Mouse (Mus musculus) brown adipose tissue, adult 24 weeks (tissue): ENCODE results near the gene Ctbp2. TPM values are rescaled to one million over a fixed set of nuclear protein-coding genes. Genes with fewer than 3 reads are reported as not detected.

Experiments used
- H3K27ac ChIP-seq: fragments of 200-500 bp; replicated peaks from 2 replicates; pipeline ENCODE4 v1.5.1; 2012; ENCODE audit warnings: low read depth, mild to moderate bottlenecking, low read length
- H3K4me1 ChIP-seq: fragments of 200-500 bp; 2 replicates; pipeline ENCODE4 v1.6.1; 2012; ENCODE audit warnings: low read length, mixed read lengths; ENCODE audit not compliant: control insufficient read depth, insufficient read depth, insufficient read length
- H3K4me3 ChIP-seq: fragments of 200-500 bp; 2 replicates; pipeline ENCODE4 v1.5.1; 2012; ENCODE audit warnings: low read depth, mild to moderate bottlenecking, low read length, moderate library complexity; ENCODE audit not compliant: insufficient read depth
- polyA plus RNA-seq: library from polyadenylated mRNA; stranded (reverse); fragments of >200 nt; gene quantifications from 2 replicates; pipeline ENCODE4 v1.2.4, GENCODE M21; 2012; ENCODE audit not compliant: missing spikeins, insufficient read depth, insufficient read length

Ctbp2 gene
- polyA plus RNA-seq, 1 experiment, result 21.0 TPM

DNA sequence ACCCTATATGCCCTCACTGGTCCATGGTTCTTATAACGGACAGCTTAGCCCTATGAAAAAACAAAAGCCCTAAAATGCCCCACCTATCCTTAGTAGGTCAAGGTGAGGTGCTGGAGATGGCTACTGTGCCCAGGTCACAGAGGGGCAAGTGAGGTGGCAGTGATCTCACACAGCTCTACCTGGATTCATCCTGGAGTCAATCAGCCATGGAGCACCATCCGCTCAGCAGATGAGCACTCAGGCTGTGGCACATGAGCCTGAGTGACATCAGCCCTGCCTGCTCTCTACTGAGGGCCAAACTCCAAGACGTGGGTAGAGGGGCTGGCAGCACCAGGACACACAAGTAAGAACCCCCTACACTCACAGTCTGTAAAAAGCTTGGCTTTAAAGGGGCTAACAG is 122.8 kb downstream of the Ctbp2 start:
- Histone ChIP-seq H3K4me3 (no peak overlapping the region), H3K4me1 (peaks cover 5% of the 10 kb centered on the region; the same call in 1 of the 2 replicates), H3K27ac (no peak overlapping the region)

DNA sequence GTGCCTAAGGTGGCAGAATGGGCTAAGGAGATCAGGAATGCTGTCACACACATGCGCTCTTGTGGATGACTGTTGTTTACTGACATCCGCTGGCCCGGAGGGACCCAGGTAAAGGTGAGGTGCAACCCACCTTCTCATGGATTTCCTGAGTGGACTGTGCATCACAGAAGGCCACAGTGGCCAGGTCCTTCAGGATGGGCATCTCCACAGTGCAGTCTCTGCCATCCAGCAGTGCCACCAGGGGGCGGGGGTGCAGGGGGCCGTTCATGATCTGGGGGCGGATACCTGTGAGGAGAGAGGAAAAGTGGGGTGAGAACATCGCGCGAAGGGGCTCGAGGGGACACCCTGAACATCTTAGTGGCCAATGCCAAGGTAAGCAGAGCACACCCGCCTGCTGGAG is 125.1 kb downstream of the Ctbp2 start:
- Histone ChIP-seq H3K27ac (no peak overlapping the region), H3K4me1 (peaks cover 5% of the 10 kb centered on the region; the same call in 1 of the 2 replicates), H3K4me3 (no peak overlapping the region)

DNA sequence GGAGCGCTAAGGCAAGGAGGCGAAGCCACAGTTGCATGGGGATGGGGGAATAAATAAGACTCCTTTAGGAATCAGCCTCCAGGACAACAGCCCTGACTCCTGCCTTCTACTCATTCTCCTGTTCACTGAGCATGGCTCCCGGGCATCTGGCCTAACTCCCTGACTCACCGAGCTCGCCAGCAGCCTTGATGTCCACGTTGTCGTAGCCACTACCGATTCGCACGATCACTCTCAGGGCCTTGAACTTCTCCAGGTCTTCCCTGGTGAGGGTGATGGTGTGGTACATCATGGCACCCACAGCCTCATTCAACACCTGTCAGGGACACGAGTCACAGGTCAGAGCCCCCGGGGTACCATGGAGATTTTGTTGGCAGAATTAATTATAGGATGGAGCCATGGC is 125.5 kb downstream of the Ctbp2 start:
- H3K4me1 ChIP-seq, result peaks cover 5% of the 10 kb centered on the region; the same call in 1 of the 2 replicates
- no peak overlapping the region for H3K27ac ChIP-seq
- H3K4me3 ChIP-seq, result no peak overlapping the region

DNA sequence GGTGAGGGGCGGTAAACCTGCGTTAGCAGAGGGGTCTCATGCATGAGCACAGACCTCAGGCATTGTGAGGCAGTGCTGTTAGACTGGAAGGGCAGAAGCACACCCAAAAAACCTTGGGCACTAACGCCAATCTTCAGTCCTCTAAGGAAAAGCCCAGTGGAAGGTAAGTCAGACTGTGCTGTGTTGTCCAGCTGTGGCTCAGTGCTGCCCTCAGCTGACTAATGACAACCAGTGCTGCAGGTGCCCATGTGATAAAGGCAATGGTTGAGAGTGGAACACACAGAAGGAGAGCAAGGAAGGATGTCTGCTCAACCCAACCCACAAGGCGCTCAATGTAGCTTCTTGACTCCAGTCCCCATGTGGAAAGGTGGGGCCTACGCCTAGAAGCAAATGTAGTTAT is 127.8 kb downstream of the Ctbp2 start:
- H3K4me3 ChIP-seq, result no peak overlapping the region
- H3K4me1 ChIP-seq, result no peaks in the 10 kb centered on the region
- H3K27ac ChIP-seq, result no peak overlapping the region

DNA sequence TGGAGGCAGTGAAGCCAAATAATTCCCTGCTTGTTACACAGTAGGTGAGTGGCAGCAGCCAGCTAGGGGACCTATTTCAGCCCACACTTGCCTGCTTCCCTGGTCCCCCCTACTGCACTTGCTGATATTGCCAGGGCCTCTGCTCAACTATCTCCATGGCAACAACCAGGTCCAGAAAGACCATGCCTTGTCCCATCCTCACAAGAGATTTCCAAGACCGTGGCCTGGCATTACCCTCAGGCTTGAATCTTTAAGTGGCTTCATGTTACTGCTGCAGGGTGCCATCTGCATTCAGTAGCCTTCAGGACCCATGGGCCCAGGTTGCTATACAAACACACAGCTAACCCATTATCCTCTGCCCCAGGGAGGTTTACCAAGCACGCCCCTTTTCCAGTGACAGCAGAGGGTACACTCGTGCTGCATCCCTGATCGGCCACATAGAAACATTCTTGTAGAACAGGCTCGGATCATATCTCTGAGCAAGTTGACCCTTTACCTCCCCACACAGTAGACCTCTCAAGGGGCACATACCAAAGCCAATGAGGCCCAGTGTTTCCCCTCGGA is 129.4 kb downstream of the Ctbp2 start:
- H3K4me1 ChIP-seq, result no peaks in the 10 kb centered on the region
- H3K27ac ChIP-seq, result no peak overlapping the region
- no peak overlapping the region for H3K4me3 ChIP-seq

DNA sequence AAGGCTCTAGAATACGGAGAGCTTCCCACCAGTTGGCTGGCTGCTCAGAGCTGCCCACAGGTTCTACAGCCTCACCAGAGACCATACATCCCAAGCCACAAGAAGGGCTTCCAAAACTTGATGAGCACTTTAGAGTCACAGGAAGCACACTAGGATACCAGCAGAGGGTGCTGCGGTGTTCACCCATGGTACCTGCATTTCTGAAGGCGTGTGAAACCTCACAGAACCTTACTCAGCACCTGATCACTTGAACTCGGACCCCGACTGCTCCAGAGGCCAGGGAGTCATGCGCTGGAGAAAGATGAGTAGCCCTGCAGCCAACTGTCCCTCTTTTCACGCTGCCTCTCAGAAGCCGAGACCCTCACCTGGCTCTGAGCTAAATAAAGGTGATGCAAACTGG is 130.0 kb downstream of the Ctbp2 start:
- no peak overlapping the region for H3K4me3 ChIP-seq
- H3K4me1 ChIP-seq, result no peaks in the 10 kb centered on the region
- no peak overlapping the region for H3K27ac ChIP-seq

DNA sequence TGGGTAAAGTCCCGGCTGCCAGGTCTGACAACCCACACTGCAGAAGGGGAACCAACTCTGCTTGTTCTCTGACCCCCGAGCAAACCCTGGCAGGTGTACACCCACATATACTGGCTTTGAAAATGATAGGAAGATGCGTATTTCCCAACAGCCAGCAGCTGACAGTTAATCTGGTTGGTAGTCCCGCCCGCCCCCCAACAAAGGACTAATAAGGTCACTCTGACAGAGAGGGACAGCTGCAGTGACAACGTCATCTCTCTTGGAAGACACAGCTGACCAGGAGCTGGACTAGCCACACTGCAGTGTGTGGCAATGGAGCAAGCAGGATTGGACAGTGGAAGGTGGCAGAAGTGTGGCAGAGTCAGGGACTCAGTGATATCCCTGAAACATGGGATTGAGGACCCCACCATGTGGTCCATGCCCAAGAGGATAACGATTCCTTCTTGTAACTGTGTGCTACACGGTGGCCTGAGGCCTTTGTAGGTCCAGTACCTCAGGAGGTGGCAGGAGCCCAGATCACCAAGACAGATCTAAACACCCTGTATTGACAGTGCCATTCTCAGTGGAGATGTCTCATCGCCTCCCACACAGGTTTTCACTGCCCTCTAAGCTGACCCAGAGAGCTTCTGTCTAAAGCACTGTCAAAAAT is 131.1 kb downstream of the Ctbp2 start:
- H3K4me1 ChIP-seq, result no peaks in the 10 kb centered on the region
- no peak overlapping the region for H3K27ac ChIP-seq
- H3K4me3 ChIP-seq, result no peak overlapping the region

DNA sequence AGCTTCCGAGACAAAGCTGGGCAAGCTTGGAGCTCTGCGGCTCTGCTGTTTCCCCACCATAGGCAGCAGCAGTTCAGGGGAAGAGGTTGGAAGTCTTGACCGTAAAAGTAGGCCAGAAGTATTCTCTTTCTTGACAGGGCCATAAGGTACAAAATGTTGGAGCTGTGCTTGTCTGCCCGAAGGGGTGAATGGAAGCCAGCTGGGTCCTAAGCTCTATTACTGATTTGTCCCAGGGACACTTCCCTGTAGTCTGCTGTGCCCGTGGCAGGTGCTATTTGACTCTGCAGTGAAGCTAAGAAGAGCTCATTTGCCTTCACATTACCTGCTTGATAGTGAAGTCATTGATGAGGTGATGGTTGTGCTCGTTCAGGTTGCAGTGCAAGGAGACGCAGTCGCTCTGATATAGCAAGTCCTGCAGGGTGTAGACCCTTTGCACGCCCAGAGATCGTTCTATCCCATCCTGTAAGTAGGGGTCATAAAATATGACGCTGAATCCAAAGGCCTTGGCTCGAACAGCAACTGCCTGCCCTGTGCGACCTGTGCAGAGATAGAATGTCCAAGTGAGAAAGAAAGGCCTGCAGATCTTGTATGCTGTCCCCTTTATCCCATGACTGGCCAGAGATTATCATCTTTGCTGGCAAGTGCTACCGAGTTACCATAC is 132.8 kb downstream of the Ctbp2 start:
- no peaks in the 10 kb centered on the region for H3K4me1 ChIP-seq
- H3K27ac ChIP-seq, result no peak overlapping the region
- H3K4me3 ChIP-seq, result no peak overlapping the region

DNA sequence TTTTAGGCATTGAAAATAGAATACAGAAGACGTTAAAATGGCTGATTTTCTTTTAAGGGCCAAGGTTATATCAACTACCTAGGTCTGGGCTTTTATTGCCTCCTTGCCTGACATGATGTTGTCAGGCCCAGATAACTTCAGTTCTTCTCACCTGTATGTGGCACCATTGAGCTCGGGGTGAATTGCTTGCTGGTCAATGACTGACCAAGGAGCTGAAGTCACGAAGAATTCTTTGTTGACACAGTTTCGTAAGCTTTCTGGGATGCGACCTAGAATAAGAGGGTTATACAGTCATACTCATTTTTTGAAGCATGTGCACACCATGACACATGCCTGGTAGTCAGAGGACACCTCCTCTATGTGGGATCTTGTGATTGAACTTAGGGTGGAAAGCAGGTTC is 134.3 kb downstream of the Ctbp2 start:
- Histone ChIP-seq H3K4me3 (no peak overlapping the region), H3K27ac (no peak overlapping the region), H3K4me1 (no peaks in the 10 kb centered on the region)

DNA sequence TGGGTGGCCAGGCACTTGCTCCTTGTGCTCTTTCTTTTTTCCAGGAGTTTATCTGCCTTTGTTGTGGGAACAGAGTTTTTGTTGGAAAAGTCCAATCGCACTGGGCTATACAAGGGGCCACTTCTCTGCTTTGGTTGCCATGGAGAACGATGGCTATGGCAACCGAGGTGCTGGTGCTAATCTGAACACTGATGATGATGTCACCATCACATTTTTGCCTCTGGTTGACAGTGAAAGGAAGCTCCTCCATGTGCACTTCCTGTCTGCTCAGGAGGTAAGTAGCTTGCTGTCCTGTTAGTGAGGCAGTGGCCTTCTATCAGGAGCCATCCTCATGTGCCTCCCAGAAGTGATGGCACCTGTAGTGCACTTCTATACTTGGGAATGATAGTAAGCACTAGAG is 141.5 kb downstream of the Ctbp2 start:
- H3K4me1 ChIP-seq, result no peaks in the 10 kb centered on the region; the same call in none of the 2 replicates
- H3K4me3 ChIP-seq, result no peak overlapping the region
- no peak overlapping the region for H3K27ac ChIP-seq

DNA sequence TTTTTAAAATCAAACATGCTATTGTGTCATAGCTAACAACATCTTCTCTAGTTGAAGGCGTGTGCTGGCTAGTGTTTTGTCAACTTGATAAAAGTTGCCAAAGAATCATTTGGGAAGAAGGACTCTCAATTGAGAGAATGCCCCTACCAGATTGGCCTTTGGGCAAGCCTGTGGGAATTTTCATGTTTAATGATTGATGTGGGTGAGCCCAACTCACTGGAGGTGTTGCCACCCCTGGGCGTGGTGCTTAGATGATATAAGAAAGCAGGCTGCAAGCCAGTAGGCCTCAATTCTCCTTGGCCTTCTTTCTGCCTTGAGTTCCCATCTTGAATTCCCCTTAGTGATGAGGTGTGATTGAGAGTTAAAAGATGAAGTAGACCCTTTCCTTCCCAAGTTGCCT is 146.2 kb downstream of the Ctbp2 start:
- no peak overlapping the region for H3K27ac ChIP-seq
- H3K4me3 ChIP-seq, result no peak overlapping the region

DNA sequence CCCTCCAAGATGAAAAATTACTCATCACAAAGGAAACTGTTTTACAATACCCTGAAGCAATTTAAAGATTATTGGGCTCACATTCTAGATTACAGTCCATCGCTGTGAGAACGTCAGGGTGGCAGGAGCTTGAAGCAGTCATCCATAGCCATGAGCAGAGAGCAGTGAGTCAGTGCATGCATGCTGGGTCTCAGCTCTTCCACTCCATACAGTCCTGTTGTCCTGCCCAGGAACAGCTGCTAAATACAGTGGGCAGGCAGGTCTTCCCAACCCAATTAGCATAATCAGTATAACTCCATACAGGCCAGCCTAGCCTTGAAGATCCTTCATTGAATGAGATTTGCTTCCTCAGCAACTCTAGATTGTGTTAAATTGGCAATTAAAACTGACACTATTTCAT is 148.1 kb downstream of the Ctbp2 start:
- no peaks in the 10 kb centered on the region for H3K4me1 ChIP-seq
- H3K4me3 ChIP-seq, result no peak overlapping the region
- H3K27ac ChIP-seq, result no peak overlapping the region

More for the DNA sequence above, 146.2 kb downstream of the Ctbp2 start:
- H3K4me1 ChIP-seq, result no peaks in the 10 kb centered on the region; the same call in none of the 2 replicates

DNA sequence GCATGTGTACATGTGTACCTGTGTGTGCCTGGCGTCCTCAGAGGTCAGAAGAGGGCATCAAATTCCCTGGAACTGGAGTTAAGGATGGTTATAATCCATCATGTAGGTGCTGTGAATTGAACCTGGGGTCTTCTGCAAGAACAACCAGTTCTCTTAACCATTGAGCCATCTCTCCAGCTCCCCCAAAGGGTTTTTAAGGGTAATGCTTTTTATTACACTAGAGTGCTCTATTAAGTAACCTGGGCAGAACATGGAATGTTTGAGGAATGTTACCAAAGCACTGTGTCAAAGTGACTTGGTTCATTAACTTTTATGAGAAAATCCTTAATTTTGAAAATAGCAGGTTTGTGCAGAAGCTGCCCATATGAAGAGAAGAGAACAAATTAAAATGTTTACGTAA is 152.1 kb downstream of the Ctbp2 start:
- H3K4me3 ChIP-seq, result no peak overlapping the region
- H3K4me1 ChIP-seq, result no peaks in the 10 kb centered on the region
- no peak overlapping the region for H3K27ac ChIP-seq

DNA sequence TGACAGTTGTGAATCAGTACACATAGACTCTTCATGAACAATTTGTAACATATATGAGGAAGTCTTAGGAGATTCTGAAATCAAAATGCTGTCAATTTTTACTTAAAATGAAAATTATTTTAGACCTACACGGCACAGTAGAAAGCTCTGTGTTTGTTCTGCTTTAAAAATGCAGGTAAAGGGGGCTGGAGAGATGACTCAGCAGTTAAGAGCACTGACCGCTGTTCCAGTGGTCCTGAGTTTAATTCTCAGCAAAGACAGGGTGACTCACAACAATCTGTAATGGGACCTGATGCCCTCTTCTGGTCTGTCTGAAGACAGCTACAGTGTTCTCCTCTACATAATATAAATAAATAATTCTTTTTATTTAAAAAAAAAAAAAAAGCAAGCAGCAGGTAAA is 158.4 kb downstream of the Ctbp2 start:
- H3K27ac ChIP-seq, result no peak overlapping the region
- H3K4me1 ChIP-seq, result no peaks in the 10 kb centered on the region
- no peak overlapping the region for H3K4me3 ChIP-seq

DNA sequence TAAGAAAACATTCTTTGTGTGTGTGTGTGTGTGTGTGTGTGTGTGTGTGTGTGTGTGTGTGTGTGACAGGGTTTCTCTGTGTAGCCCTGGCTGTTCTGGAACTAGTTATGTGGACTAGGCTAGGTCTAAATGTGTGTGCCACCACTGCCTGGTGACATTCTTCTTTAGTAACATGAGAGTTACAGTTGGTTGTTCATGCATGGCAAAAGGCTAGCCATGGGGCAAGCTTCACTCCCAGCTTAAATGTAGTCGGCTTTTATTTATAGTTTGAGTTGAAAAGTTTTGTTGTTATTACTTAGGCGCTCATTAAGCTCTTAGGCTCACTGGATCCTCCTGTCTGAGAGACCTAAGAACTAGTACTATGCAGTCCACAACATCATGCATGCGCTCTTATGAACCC is 159.8 kb downstream of the Ctbp2 start:
- Histone ChIP-seq H3K4me1 (no peaks in the 10 kb centered on the region; the same call in 1 of the 2 replicates), H3K27ac (no peak overlapping the region), H3K4me3 (no peak overlapping the region)

DNA sequence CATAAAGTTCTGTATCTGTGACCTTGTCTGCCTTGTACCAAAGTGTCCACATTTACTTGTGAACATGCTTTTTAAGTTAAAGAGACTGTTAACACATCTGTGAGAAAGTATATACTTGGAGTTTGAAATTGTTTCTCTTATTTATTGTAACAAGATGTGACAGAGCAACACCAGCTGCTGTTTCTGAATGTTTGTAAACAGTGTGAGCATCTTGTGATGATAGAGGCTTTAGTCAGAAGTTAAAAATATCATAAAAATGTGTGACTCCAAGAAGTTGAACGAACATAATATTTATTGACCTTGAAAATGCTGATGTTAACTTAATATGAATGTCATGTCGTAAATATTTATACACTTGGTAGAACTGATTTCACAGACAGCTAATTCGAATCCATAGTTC is 173.5 kb downstream of the Ctbp2 start:
- H3K4me3 ChIP-seq, result no peak overlapping the region
- no peaks in the 10 kb centered on the region; the same call in 1 of the 2 replicates for H3K4me1 ChIP-seq
- no peak overlapping the region for H3K27ac ChIP-seq
